Mouse (Mus musculus): ENCODE measurements around the gene Cldnd1. TPM values are rescaled to one million over a fixed set of nuclear protein-coding genes. Genes with fewer than 3 reads are reported as not detected.

The Cldnd1 gene
- 47.4 and 51.4 TPM in 2 replicates for polyA plus RNA-seq (2012; rRNA removed)

DNA sequence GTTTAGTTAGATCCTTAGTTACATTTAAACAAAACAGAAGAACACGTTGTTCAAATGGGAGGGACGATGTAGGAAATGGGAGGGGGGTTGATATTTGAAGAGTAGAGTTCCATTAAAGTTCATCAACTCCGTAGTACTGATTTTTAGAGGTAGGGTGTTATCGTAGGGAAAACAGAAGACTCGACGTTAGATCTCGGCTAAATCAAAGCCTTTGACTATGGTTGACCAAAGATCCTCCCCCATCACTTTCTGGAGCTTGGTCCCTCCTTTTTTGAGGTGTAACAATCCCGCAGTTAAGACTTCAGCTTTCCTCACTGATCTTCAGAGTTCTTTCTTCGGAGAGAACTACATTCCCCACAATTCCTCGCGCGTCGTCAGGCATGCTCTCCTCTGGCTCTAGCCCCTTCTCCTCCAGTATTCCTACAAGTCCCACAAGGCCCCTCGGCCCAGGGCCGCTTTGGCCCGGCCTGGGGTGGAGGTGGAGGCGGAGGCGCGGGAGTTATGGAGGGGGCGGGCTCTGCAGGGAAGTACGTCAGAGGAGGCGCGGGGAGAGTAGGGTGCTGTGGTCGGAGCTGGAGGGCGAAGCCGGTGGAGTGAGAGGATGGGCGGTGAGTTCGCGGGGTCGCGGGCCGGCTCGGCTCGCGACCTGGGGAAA lies at the start of gene Cldnd1:
TSS of gene Cldnd1 (plus strand) at position 434 of the 655 bp plus-strand sequence.
- no peaks in the 10 kb centered on the region for H3K27me3 ChIP-seq (ENCODE audit: control insufficient read depth, insufficient read depth, low read length)
- TF ChIP-seq POLR2A (IDR thresholded peaks at IDR 0.05; ENCODE audit: control insufficient read depth, extremely low read depth, insufficient read depth, low read length, poor library complexity): no peak; the same call in none of the 2 replicates
- TF ChIP-seq CTCF (IDR thresholded peaks at IDR 0.05; ENCODE audit: borderline replicate concordance, control insufficient read depth, extremely low read depth, insufficient read depth, low read length, poor library complexity): peak; percentile 57; the same call in 1 of the 2 replicates
- H3K36me3 ChIP-seq (ENCODE audit: control insufficient read depth, insufficient read depth, low read length): peaks cover 17% of the 10 kb centered on the region
- H3K4me1 ChIP-seq (replicated peaks; ENCODE audit: control insufficient read depth, insufficient read depth, low read length): peaks cover 2% of the 10 kb centered on the region; the same call in 1 of the 2 replicates
- peak; percentile 94 for DNase-seq
- H3K4me3 ChIP-seq (ENCODE audit: control insufficient read depth, insufficient read depth, low read length): peak within 1 kb of the TSS; percentile 58
- H3K27ac ChIP-seq (ENCODE audit: control insufficient read depth, insufficient read depth, low read length): no peak within 1 kb of the TSS
- 4% methylated on average over 35 of the region's 35 CpGs for WGBS

DNA sequence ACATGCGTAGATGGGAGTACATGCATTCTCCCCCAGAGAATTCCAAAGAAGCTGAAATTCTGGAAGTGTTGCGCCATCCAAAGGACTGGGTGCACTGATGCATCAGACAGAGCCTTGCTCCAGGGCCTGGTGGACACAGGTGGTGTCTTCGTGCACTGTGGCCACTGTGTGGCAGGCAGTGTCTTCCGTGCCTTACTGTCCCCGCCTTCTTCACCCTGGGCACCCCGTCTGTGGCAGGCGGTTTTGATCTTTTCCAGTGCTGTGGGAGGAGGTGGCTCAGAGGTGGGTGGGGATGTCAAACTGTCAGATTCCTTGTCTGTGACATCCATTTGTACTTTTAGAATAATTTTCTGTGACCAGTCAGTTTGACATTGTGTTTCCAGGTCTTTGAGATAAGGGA lies 49.0 kb upstream of the Cldnd1 start:
- no peaks in the 10 kb centered on the region for H3K4me1 ChIP-seq (replicated peaks; ENCODE audit: control insufficient read depth, insufficient read depth, low read length)
- no peak for TF ChIP-seq CTCF (IDR thresholded peaks at IDR 0.05; ENCODE audit: borderline replicate concordance, control insufficient read depth, extremely low read depth, insufficient read depth, low read length, poor library complexity)
- no peak for TF ChIP-seq POLR2A (IDR thresholded peaks at IDR 0.05; ENCODE audit: control insufficient read depth, extremely low read depth, insufficient read depth, low read length, poor library complexity)

DNA sequence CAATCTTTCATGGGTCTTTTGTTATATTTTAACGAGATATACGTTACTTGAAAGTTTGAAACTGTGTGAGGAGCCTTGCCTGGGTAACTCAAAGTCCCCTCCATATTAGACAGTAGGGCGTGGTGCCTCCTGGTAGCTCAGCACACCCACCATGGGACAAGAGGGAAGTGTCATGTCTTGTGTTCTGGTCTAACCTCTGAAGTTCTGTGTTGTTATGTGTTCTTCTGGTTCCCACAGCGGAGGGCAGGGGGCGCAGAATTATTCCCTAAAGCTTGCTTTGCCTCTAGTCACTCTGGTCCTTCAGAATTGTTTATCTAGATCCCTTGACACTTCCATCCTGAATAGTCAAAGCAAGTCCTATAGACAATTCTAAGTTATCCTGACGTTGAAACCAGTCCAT lies 45.7 kb upstream of the Cldnd1 start:
- Histone ChIP-seq H3K36me3 (ENCODE audit: control insufficient read depth, insufficient read depth, low read length) (peaks cover 10% of the 10 kb centered on the region; the same call in 1 of the 2 replicates), H3K27ac (ENCODE audit: control insufficient read depth, insufficient read depth, low read length) (no peak overlapping the region), H3K27me3 (ENCODE audit: control insufficient read depth, insufficient read depth, low read length) (no peaks in the 10 kb centered on the region), H3K4me1 (replicated peaks; ENCODE audit: control insufficient read depth, insufficient read depth, low read length) (no peaks in the 10 kb centered on the region), H3K4me3 (ENCODE audit: control insufficient read depth, insufficient read depth, low read length) (no peak overlapping the region)
- 96% methylated on average over 6 of the region's 6 CpGs for WGBS
- TF ChIP-seq POLR2A (IDR thresholded peaks at IDR 0.05; ENCODE audit: control insufficient read depth, extremely low read depth, insufficient read depth, low read length, poor library complexity) (no peak), CTCF (IDR thresholded peaks at IDR 0.05; ENCODE audit: borderline replicate concordance, control insufficient read depth, extremely low read depth, insufficient read depth, low read length, poor library complexity) (no peak)
- no peak for DNase-seq

More for the DNA sequence above, 49.0 kb upstream of the Cldnd1 start:
- Histone ChIP-seq H3K36me3 (ENCODE audit: control insufficient read depth, insufficient read depth, low read length) (peaks cover 31% of the 10 kb centered on the region; the same call in 1 of the 2 replicates), H3K4me3 (ENCODE audit: control insufficient read depth, insufficient read depth, low read length) (no peak overlapping the region), H3K27ac (ENCODE audit: control insufficient read depth, insufficient read depth, low read length) (no peak overlapping the region), H3K27me3 (ENCODE audit: control insufficient read depth, insufficient read depth, low read length) (no peaks in the 10 kb centered on the region)
- no peak for DNase-seq
- WGBS: 74% methylated on average over 7 of the region's 7 CpGs

DNA sequence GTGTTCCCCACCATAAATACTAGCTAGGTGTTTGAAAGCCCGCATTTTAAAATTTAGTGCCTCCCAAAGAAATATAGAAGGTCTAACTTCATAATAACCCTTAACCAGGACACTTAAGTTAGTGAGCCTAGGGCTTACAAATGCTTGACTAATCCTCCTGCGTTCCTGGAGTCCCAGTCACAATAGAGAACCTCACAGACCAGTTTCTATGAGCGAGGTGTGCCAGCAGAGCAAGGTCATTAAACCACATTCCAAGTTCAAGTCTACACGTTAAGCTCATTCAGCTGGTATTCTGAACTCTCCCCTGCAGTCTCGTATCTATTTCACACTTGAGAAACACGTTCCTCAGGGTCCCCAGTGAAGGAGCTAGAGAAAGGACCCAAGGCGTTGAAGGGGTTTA lies 44.8 kb upstream of the Cldnd1 start:
- DNase-seq: no peak

DNA sequence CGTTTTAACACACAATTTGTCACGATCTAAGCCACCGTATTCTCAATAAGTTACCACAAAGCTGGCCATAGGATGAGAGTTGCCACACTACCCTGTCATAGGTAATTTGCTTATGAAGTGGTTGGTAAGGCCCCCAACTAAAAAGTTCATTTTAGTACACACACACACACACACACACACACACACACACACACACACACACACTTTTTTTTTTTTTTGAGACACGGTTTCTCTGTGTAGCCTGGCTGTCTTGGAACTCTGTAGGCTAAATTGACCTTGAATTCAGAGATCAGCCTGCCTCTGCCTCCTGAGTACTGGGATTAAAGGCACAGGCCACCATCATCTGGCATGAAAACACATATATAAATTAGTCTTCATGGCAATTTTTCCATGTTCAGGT lies 43.8 kb upstream of the Cldnd1 start:
- H3K27me3 ChIP-seq (ENCODE audit: control insufficient read depth, insufficient read depth, low read length): no peaks in the 10 kb centered on the region
- H3K4me3 ChIP-seq (ENCODE audit: control insufficient read depth, insufficient read depth, low read length): no peak overlapping the region
- H3K27ac ChIP-seq (ENCODE audit: control insufficient read depth, insufficient read depth, low read length): no peak overlapping the region
- no peaks in the 10 kb centered on the region for H3K4me1 ChIP-seq (replicated peaks; ENCODE audit: control insufficient read depth, insufficient read depth, low read length)
- TF ChIP-seq CTCF (IDR thresholded peaks at IDR 0.05; ENCODE audit: borderline replicate concordance, control insufficient read depth, extremely low read depth, insufficient read depth, low read length, poor library complexity) (no peak), POLR2A (IDR thresholded peaks at IDR 0.05; ENCODE audit: control insufficient read depth, extremely low read depth, insufficient read depth, low read length, poor library complexity) (no peak)
- H3K36me3 ChIP-seq (ENCODE audit: control insufficient read depth, insufficient read depth, low read length): peaks cover 5% of the 10 kb centered on the region; the same call in 1 of the 2 replicates
- DNase-seq: no peak
- 94% methylated on average over 4 of the region's 4 CpGs for WGBS

More for the DNA sequence above, 44.8 kb upstream of the Cldnd1 start:
- H3K4me3 ChIP-seq (ENCODE audit: control insufficient read depth, insufficient read depth, low read length): no peak overlapping the region
- peaks cover 7% of the 10 kb centered on the region; the same call in 1 of the 2 replicates for H3K36me3 ChIP-seq (ENCODE audit: control insufficient read depth, insufficient read depth, low read length)
- TF ChIP-seq CTCF (IDR thresholded peaks at IDR 0.05; ENCODE audit: borderline replicate concordance, control insufficient read depth, extremely low read depth, insufficient read depth, low read length, poor library complexity) (no peak), POLR2A (IDR thresholded peaks at IDR 0.05; ENCODE audit: control insufficient read depth, extremely low read depth, insufficient read depth, low read length, poor library complexity) (no peak)
- H3K4me1 ChIP-seq (replicated peaks; ENCODE audit: control insufficient read depth, insufficient read depth, low read length): no peaks in the 10 kb centered on the region
- no peak overlapping the region for H3K27ac ChIP-seq (ENCODE audit: control insufficient read depth, insufficient read depth, low read length)
- WGBS: 95% methylated on average over 7 of the region's 7 CpGs
- no peaks in the 10 kb centered on the region for H3K27me3 ChIP-seq (ENCODE audit: control insufficient read depth, insufficient read depth, low read length)

DNA sequence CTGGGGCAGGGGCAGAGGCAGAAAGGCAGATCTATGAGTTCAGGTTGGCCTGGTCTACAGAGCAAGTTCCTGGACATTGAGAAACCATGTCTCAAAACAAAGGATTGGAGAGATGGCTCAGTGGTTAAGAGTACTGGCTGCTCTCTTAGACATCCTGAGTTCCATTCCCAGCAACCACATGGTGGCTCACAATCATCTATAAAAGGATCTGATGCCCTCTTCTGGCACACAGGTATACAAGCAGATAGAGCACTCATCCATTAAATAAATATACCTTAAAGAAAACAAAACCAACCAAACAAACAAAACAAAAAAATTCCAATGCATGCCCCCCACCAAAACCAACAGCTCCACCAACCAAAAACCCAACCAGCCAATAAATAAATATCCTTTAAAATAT lies 43.2 kb upstream of the Cldnd1 start:
- TF ChIP-seq CTCF (IDR thresholded peaks at IDR 0.05; ENCODE audit: borderline replicate concordance, control insufficient read depth, extremely low read depth, insufficient read depth, low read length, poor library complexity): no peak
- TF ChIP-seq POLR2A (IDR thresholded peaks at IDR 0.05; ENCODE audit: control insufficient read depth, extremely low read depth, insufficient read depth, low read length, poor library complexity): no peak
- Histone ChIP-seq H3K4me1 (replicated peaks; ENCODE audit: control insufficient read depth, insufficient read depth, low read length) (no peaks in the 10 kb centered on the region), H3K27ac (ENCODE audit: control insufficient read depth, insufficient read depth, low read length) (no peak overlapping the region), H3K27me3 (ENCODE audit: control insufficient read depth, insufficient read depth, low read length) (no peaks in the 10 kb centered on the region), H3K36me3 (ENCODE audit: control insufficient read depth, insufficient read depth, low read length) (peaks cover 5% of the 10 kb centered on the region; the same call in 1 of the 2 replicates), H3K4me3 (ENCODE audit: control insufficient read depth, insufficient read depth, low read length) (no peak overlapping the region)
- DNase-seq: no peak

Data from thymus, adult 2 months (tissue).